Mouse (Mus musculus) hindbrain, embryonic 13.5 days (tissue): ENCODE results near the gene Fam53b. TPM values are rescaled to one million over a fixed set of nuclear protein-coding genes. Genes with fewer than 3 reads are reported as not detected.
"Not testable (repeated sequence)": the region's sequence is repeated elsewhere in the genome, so short reads cannot be mapped to it uniquely, and the experiment has no call there.

ENCODE experiments used
- ATAC-seq: fragments of 200-750 bp; cut with Nextera tagmentation; 2 replicates; pipeline ENCODE4 v1.8.0; 2017; ENCODE audit warnings: moderate TSS enrichment; ENCODE audit not compliant: low FRiP score
- H3K27ac ChIP-seq: fragments of 300-500 bp; sonication (generic); 2 replicates; pipeline ENCODE4 v1.5.1; 2015; ENCODE audit warnings: inconsistent platforms, mild to moderate bottlenecking, moderate library complexity
- H3K27me3 ChIP-seq: fragments of 300-500 bp; sonication (generic); 2 replicates; pipeline ENCODE4 v1.6.1; 2015; ENCODE audit warnings: mild to moderate bottlenecking, inconsistent platforms
- H3K36me3 ChIP-seq: fragments of 300-500 bp; sonication (generic); 2 replicates; pipeline ENCODE4 v1.6.1; 2015; ENCODE audit warnings: mild to moderate bottlenecking, inconsistent platforms
- H3K4me1 ChIP-seq: fragments of 300-500 bp; sonication (generic); replicated peaks from 2 replicates; pipeline ENCODE4 v1.6.1; 2015; ENCODE audit warnings: inconsistent platforms
- H3K4me2 ChIP-seq: fragments of 300-500 bp; sonication (generic); 2 replicates; pipeline ENCODE4 v1.6.1; 2015; ENCODE audit warnings: inconsistent platforms, mild to moderate bottlenecking, moderate library complexity
- H3K4me3 ChIP-seq: fragments of 300-500 bp; sonication (generic); 2 replicates; pipeline ENCODE4 v1.5.1; 2015; ENCODE audit warnings: mild to moderate bottlenecking, inconsistent platforms
- H3K9ac ChIP-seq: fragments of 300-500 bp; sonication (generic); 2 replicates; pipeline ENCODE4 v1.6.1; 2015; ENCODE audit warnings: mild to moderate bottlenecking, inconsistent platforms
- H3K9me3 ChIP-seq: fragments of 300-500 bp; sonication (generic); 2 replicates; pipeline ENCODE4 v1.6.1; 2016; ENCODE audit warnings: inconsistent platforms
- WGBS: fragments of 180-500 bp; shearing (Covaris S2); methylation state at CpG from one replicate; pipeline ENCODE4 v1.1.7; 2015; 5-methylcytosine and 5-hydroxymethylcytosine counted together
- polyA plus RNA-seq: library from polyadenylated mRNA; unstranded; fragments of >200 nt; fragmentation: Nextera tagmentation; extraction: Ambion mirVana; gene quantifications from 2 replicates; pipeline ENCODE4 v1.2.1, GENCODE M21; 2015

Fam53b gene
- polyA plus RNA-seq, 1 experiment from 2014 or later = 19.3 TPM

DNA sequence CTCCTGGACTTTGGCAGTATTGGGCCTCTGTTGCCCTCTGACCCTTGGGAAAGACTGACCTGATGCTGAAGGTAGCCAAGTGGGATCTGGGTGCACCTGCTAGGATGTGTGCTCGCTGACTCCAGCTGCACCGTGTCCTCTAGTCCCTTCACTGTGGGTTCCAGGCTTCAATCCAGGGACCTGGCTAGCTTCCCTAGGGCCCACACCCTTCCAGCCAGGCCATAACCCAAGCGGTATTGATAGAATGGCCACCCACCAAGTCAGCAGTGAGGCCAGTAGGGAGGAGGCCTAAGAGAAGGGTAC is 142.9 kb downstream of the Fam53b start:
- H3K9me3 ChIP-seq = no peaks in the 10 kb centered on the region
- peaks cover 14% of the 10 kb centered on the region for H3K4me1 ChIP-seq
- ATAC-seq = no peak
- no peak overlapping the region for H3K9ac ChIP-seq
- no peaks in the 10 kb centered on the region for H3K27me3 ChIP-seq
- H3K36me3 ChIP-seq = no peaks in the 10 kb centered on the region
- no peak overlapping the region for H3K4me3 ChIP-seq
- H3K4me2 ChIP-seq = no peak overlapping the region
- no peak overlapping the region for H3K27ac ChIP-seq
- WGBS = 93% methylated on average over 3 of the region's 3 CpGs

DNA sequence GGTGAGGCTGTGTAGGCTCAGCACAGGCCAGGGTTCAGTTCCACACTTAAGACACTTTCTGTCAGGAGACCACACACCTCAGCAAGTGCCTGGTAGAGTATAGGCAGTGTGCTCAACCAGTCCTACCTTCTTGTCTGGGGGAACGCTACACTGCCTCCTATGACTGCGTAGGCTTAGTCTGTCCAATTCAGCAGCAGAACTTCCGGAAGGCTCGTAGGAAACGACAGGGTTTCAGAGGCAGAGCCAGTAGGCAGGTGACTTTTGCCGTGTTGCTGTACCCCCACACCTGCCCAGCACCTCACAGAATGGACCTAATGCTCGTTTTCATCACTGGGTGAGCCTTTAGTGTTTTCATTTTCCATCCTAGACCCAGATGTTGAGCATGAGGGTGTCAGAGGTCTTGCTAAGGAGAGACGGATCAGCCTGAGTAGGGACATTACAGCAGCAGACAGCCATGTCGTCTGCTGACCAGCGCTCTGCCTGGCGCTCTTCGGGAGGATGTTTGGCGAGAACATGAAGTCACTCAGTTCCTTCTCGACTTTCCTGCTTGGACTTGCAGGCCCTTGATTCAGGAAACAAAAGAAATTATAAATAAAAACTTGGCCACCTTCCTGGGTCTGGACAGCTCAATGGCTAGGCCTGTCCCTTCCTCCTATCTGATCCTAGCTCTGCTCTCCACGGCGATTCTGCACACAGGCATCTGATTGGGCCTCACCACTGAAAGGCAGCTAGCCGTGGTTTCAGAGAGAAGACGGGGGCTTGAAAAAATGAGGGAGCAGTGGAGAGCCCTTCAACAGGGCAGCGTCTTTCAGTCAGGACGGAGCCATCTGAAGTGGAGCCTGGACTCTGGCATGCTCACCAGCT is 143.5 kb downstream of the Fam53b start:
- Histone ChIP-seq H3K27me3 (no peaks in the 10 kb centered on the region), H3K9me3 (no peaks in the 10 kb centered on the region), H3K4me2 (no peak overlapping the region), H3K9ac (no peak overlapping the region), H3K4me3 (no peak overlapping the region), H3K27ac (no peak overlapping the region), H3K4me1 (peaks cover 18% of the 10 kb centered on the region), H3K36me3 (no peaks in the 10 kb centered on the region)
- WGBS = 86% methylated on average over 20 of the region's 20 CpGs
- no peak for ATAC-seq

- ATAC-seq = no peak
- Histone ChIP-seq H3K36me3 (no peaks in the 10 kb centered on the region), H3K4me3 (no peak overlapping the region), H3K27me3 (no peaks in the 10 kb centered on the region), H3K27ac (no peak overlapping the region), H3K4me2 (no peak overlapping the region), H3K9ac (no peak overlapping the region), H3K9me3 (no peaks in the 10 kb centered on the region), H3K4me1 (peaks cover 10% of the 10 kb centered on the region)
- WGBS = 65% methylated on average over 2 of the region's 2 CpGs
Measured at GRCm38 (mm10) chr7:132668604-132669003, 145.1 kb downstream of the Fam53b start.

- H3K9ac ChIP-seq = no peak overlapping the region
Measured at GRCm38 (mm10) chr7:132666516-132666915, 147.2 kb downstream of the Fam53b start.

DNA sequence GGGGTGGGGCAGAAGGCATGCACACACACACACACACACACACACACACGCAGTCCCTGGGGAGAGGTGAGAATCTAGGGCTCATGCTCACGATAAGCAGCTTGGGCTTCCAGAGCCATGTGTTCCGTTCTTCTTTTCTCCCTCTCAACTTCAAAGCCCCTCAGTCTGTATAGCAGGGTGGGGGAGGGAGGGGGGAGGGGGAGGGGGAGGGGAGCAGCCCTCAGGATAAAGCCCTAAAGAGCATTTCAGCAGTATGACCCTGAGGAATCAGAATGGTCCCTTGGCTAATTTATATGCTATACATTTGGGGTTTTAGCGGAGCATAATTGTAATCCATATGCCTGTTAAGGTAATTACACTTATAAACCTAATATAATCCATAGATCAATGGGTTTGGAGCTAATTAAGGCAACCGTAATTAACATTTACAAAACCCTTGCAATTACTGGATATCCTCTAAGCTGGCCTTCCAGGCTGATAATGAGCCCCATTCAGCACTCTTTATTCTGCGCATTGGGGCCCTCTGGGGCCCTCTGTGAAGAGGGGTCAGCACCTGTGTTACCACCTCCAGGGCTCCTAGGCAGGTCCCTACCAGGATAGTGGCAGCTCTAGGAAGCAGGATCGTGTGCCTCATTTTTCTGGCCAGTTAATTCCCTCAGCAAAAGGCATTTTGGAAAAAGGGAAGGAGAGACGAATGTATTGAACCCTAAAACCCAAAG is 147.9 kb downstream of the Fam53b start:
- Histone ChIP-seq H3K4me3 (no peak overlapping the region), H3K9ac (no peak overlapping the region), H3K36me3 (no peaks in the 10 kb centered on the region), H3K27me3 (0 out of 2 replicates have a peak, but pooled peaks cover 2% of the 10 kb centered on the region), H3K4me2 (no peak overlapping the region), H3K4me1 (peaks cover 10% of the 10 kb centered on the region), H3K9me3 (no peaks in the 10 kb centered on the region), H3K27ac (no peak overlapping the region)
- ATAC-seq = no peak
- 51% methylated on average over 7 of the region's 8 CpGs for WGBS

More at GRCm38 (mm10) chr7:132666516-132666915, 147.2 kb downstream of the Fam53b start:
- H3K27me3 ChIP-seq = 0 out of 2 replicates have a peak, but pooled peaks cover 2% of the 10 kb centered on the region
- no peak overlapping the region for H3K4me3 ChIP-seq
- no peak for ATAC-seq
- H3K9me3 ChIP-seq = no peaks in the 10 kb centered on the region
- H3K36me3 ChIP-seq = no peaks in the 10 kb centered on the region
- peaks cover 10% of the 10 kb centered on the region for H3K4me1 ChIP-seq
- H3K27ac ChIP-seq = no peak overlapping the region
- no peak overlapping the region for H3K4me2 ChIP-seq
- 88% methylated on average over 4 of the region's 4 CpGs for WGBS

DNA sequence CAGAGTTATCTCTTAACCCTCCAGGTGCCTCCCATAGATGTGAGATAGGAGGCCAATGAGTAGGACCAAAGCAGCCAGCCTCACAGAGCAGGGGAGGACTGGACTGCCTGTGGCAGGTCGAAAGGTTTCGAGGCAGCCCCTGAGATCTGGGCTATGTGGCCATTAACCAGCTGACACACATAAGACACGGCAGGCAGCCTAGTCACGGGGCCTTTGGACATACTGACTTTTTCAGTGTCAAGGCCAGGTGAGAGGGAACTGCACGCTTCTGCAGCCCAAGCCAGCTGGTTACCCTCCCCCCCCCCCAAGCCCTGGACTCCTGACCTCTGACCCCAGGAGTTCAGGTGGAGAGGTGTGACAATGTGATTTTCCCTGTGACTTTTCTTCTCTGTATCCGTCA is 148.9 kb downstream of the Fam53b start:
- Histone ChIP-seq H3K4me1 (peaks cover 10% of the 10 kb centered on the region), H3K9me3 (no peaks in the 10 kb centered on the region), H3K27ac (no peak overlapping the region), H3K36me3 (no peaks in the 10 kb centered on the region), H3K27me3 (0 out of 2 replicates have a peak, but pooled peaks cover 2% of the 10 kb centered on the region), H3K4me3 (no peak overlapping the region), H3K4me2 (no peak overlapping the region), H3K9ac (no peak overlapping the region)
- no peak for ATAC-seq
- 84% methylated on average over 6 of the region's 6 CpGs for WGBS

GRCm38 (mm10) chr7:132662831-132663230 is 150.9 kb downstream of the Fam53b start:
- H3K4me1 ChIP-seq = peaks cover 19% of the 10 kb centered on the region
- not testable (repeated sequence) for H3K27me3 ChIP-seq, H3K36me3 ChIP-seq, H3K9me3 ChIP-seq, H3K27ac ChIP-seq, ATAC-seq, H3K4me2 ChIP-seq, H3K9ac ChIP-seq, H3K4me3 ChIP-seq
- 79% methylated on average over 6 of the region's 6 CpGs for WGBS

Other genes starting within 250 kb of the Fam53b start
- 87.2 and 90.0 TPM in 2 replicates for gene Oat, start 237.5 kb downstream of the Fam53b start, polyA plus RNA-seq
- gene Nkx1-2, start 214.2 kb downstream of the Fam53b start, polyA plus RNA-seq = 0.62 and 0.80 TPM in 2 replicates
- gene Lhpp, start 203.2 kb downstream of the Fam53b start, polyA plus RNA-seq = 30.7 and 30.9 TPM in 2 replicates
- 92.4 and 92.9 TPM in 2 replicates for gene Eef1akmt2, start 38.8 kb upstream of the Fam53b start, polyA plus RNA-seq
- 38.7 and 41.2 TPM in 2 replicates for gene Abraxas2, start 45.3 kb upstream of the Fam53b start, polyA plus RNA-seq
- gene Zranb1, start 117.3 kb upstream of the Fam53b start, polyA plus RNA-seq = 20.3 and 20.6 TPM in 2 replicates